Mouse (Mus musculus): ENCODE results near the gene Ppfibp2.

Ppfibp2 gene

DNA sequence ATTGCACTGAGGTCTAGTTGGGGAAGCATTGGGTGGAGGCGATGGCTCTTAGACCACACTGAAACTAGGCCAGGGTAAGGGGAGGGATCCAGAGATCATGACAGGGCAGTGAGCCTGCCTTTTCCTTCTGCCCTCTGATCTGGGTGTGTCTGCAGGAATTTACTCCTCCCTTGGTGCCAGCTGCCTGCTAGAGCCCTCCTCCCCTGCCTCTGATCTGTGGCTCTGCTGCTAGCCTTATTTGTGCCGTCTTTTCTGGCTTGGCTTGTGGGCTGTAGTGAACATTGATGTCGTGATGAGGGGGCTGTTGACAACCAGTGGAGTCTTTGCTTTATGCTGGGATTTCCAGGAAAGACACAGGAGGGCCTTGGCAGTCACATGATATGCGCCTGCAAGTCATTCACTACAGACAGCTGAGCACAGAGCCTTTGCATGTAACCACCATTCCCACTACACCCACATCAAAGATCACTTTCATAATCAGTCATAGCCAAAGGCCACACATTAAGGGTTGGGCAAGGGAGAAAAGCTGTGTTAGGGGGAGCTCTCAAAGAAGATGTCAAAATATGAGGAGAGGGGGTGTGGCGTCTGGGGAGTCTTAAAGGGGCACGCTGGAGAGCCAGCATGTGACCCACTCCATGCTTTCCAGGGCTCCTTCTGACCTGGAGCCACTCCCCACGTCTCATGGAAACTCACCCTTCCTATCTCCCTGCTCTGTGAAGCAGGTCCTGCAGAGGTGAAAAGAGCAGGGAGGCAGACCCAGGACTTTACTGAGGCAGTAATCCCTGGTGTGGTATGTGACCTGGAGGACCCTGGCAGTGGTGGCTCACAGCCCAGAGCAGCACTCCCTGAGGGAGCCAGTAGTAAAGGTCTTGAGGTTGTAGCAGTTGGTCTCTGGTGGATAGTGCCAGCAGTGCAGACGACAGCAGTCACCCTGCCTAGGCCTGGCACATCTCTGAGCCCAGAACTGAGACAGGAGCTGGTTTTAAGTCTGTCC lies 69.4 kb downstream of the Ppfibp2 start:
- peak in 1 of 2 experiments; percentile 24 for DNase-seq (ENCODE audit: low spot score in 2 of 2)

GRCm38 (mm10) chr7:107665221-107665585 lies 70.2 kb downstream of the Ppfibp2 start:
- peak; percentile 7 to 23 for DNase-seq (ENCODE audit: low spot score in 2 of 2)

DNA sequence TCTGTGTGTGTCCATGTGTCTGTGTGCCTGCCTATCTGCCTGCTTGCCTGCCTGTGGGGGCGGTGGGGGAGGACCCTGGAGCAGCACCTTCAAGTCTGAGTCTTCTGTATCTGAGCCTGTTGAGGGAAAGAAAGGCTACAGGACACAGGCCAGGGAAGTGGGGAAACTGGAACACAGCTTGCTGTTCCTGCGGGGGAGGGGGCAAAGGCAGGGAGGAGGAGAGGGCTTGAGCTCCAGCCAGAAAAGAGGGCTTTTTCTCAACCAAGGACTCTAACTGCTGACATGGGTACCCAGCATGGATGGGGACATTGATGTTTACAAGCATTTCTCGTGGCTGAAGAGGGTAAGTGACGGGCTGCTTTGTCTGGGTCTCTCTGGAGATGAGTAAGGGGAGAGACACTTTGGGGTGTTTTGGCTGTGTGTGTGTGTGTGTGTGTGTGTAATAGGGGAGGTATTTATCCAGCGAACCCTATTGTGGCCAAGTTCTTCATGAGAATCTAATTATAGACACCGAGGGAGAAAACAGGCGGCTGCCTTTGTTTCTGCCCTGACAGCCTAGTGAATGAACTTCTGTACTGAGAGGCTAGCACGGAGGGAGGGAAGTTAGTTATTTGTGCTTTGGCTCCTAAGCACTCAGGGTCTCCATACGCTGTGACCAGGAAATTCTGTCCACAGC lies 70.7 kb downstream of the Ppfibp2 start:
- DNase-seq (ENCODE audit: low spot score in 2 of 2), result peak in 1 of 2 experiments; percentile 5

GRCm38 (mm10) chr7:107666262-107666902 lies 71.4 kb downstream of the Ppfibp2 start:
- DNase-seq (ENCODE audit: low spot score in 2 of 2), result no peak

DNA sequence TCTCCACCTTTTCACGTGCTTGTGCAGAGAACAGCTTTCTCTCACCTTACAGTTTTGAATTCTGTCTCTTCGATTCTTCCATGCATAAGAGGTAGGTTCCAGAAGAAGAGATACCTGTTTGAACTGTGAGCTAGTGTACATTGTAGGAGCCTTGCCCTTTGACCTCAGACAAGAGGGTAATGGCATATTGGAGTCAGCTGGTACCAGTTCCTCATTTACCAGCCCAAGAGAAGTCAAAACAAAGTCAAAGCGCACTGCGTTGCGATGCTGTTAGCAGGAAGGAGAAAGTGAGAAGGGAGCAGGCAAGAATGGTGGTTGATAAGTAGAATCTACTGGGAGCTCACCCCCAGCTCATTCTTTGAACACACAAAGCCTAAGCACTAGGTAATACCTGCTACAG lies 73.5 kb downstream of the Ppfibp2 start:
- no peak for DNase-seq (ENCODE audit: low spot score in 2 of 2)

GRCm38 (mm10) chr7:107675224-107675623 lies 80.2 kb downstream of the Ppfibp2 start:
- no peak for DNase-seq (ENCODE audit: low spot score in 2 of 2)

DNA sequence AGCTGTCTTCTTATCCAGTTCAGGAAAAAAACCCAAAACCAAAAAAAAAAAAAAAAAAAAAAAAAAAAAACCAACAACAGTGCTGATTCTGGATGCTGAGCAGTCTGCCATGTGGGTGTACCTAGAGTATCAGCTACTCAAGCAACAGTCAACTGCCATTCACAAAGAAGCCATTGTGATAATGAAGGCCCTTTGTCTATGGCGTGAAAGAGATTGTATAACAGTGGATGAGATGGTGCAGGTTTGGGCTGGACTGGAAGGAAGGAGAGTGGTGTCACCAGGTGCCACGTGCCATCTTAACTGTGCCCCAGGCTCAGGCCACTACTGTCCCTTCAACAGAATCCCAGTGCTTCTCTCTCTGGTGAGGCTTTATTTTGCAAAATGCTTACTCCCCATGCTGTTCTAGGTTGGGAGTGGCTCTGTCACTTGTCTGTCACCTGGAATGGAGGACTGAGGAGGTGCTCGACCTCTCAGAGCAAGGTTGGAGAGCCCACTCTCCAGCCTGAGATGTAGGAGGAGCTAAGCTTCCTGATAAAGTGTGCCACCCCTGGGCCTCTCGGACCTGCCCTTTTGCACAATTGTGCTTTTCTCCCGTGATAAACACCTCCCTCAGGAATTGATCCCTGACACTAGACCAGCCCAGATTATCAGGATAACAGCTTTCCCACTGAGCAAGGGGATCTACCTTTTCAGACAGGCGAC lies 85.3 kb downstream of the Ppfibp2 start:
- DNase-seq (ENCODE audit: low spot score in 2 of 2), result no peak

GRCm38 (mm10) chr7:107681306-107681705 lies 86.3 kb downstream of the Ppfibp2 start:
- no peak for DNase-seq (ENCODE audit: low spot score in 2 of 2)

DNA sequence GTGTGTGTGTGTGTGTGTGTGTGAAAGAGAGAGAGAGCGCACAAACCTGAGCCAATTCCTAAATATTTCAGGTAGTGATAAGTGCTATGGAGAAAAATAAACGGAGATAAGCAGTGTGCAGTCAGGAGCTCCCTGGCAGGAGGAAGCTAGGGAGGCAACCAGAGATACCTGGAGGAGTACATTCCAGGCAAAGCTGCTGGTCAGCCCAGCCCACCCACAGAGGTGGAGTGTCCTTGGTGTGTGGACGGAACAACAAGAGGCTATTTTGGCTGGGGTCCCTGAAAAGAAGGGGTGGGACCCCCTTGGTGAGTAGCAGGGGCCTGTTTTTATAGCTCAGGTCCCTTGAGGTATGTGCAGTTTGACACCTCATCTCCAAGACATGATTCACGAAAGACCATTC lies 88.2 kb downstream of the Ppfibp2 start:
- DNase-seq (ENCODE audit: low spot score in 2 of 2), result no peak

DNA sequence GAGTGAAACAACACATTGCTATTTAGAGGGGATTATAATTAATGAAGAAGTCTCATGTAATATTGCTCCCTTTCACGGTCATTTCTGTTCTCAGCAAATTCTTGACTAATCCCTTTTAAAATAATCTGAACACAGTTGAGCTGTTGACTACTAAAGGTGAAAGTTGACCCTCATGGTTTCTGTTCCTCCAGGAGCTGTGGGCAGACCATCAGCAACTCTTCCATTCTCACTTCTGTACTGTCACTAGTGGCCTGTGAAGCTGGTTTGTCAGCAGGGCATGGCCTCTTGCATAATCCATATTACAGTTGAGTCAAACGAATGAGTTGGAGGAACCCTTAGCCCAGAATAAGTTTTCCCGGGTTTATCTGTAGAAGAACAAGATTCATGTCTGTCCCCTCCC lies 88.6 kb downstream of the Ppfibp2 start:
- DNase-seq (ENCODE audit: low spot score in 2 of 2), result no peak

DNA sequence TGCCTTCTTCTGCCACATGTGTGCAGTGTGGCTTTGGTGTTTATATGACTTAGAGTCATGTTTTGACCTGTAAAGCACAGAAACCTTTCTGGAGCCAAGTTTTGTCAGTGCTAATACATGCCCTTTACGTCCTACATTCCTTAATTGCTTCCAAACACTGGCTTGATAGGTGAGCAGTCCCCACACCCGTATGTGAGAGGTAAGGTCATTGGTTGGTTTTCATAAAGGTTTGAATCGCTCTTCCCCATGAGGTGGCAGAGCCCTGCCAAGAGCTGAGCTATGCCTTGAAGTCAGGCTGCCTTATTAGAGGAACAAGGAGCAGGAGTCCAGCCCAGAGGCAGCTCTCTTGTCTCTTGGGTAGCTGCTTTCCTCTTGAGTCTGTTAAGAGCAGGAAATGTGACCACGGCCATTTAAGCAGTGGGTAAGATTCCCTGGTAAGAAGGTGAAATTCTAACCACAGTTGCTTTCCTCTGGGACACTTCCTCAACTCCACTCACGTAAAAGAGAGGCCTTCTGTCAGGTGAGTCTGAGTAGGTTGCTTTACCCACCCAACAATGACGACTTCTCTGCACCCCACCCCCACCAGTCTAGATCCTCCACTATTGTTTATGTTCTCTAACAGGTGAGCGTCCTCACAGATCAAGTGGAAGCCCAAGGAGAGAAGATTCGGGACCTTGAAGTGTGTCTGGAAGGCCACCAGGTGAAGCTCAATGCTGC lies 90.4 kb downstream of the Ppfibp2 start:
- DNase-seq (ENCODE audit: low spot score in 2 of 2), result no peak

DNA sequence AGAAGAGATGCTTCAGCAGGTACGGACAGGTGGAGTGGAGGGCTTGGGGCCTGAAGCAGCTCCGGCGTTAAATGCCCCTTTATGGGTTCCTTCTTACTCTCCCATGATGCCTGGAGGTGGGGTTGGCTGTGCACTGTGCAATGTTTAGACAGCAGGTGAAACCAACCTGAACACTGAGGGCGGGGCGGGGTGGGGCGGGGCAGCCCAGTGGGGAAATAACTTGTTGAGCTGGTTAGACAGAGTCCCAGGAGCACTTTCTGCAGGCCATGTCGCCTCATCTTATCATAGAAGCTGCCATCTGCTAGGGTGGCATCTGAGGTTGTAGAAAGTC lies 90.9 kb downstream of the Ppfibp2 start:
- DNase-seq (ENCODE audit: low spot score in 2 of 2), result no peak

GRCm38 (mm10) chr7:107687412-107687811 lies 92.4 kb downstream of the Ppfibp2 start:
- DNase-seq (ENCODE audit: low spot score in 2 of 2), result no peak

GRCm38 (mm10) chr7:107688040-107688439 lies 93.0 kb downstream of the Ppfibp2 start:
- no peak for DNase-seq (ENCODE audit: low spot score in 2 of 2)

GRCm38 (mm10) chr7:107690426-107691221 lies 95.6 kb downstream of the Ppfibp2 start:
- DNase-seq (ENCODE audit: low spot score in 2 of 2), result no peak

GRCm38 (mm10) chr7:107691493-107691892 lies 96.5 kb downstream of the Ppfibp2 start:
- DNase-seq (ENCODE audit: low spot score in 2 of 2), result no peak

- no peak for DNase-seq (ENCODE audit: low spot score in 2 of 2)
Observed at GRCm38 (mm10) chr7:107694254-107694947, 99.4 kb downstream of the Ppfibp2 start.

- DNase-seq (ENCODE audit: low spot score in 2 of 2), result no peak
Observed at GRCm38 (mm10) chr7:107697066-107697465, 102.1 kb downstream of the Ppfibp2 start.

- no peak for DNase-seq (ENCODE audit: low spot score in 2 of 2)
Observed at GRCm38 (mm10) chr7:107699926-107700325, 104.9 kb downstream of the Ppfibp2 start.

DNA sequence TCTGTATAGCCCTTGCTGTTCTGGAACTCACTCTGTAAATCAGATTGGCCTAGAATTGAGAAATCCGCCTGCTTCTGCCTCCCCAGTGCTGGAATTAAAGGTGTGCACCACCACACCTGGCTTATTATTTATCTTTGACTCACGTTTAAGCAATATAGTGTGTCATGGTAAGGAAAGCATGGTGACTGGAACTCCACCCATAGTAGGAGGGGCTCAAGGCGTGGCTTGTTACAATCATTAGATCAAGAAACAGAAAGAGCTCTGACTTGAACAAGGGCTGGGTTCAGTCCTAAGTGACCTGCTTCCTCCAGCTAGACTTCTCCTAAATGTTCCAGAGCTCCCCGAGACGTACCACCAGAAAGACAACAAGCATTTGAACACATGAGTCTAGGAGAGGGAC lies 105.6 kb downstream of the Ppfibp2 start:
- no peak for DNase-seq (ENCODE audit: low spot score in 2 of 2)

Data from frontal cortex, postnatal 25 days (tissue).